Mouse (Mus musculus) limb, embryonic 15.5 days (tissue): ENCODE data around the gene Pde2a. TPM values are rescaled to one million over a fixed set of nuclear protein-coding genes. Genes with fewer than 3 reads are reported as not detected.

Source experiments
- ATAC-seq: fragments of 200-750 bp; cut with Nextera tagmentation; 2 replicates; pipeline ENCODE4 v1.8.0; 2017; ENCODE audit warnings: low read depth, moderate TSS enrichment; ENCODE audit not compliant: insufficient number of reproducible peaks, low FRiP score, low TSS enrichment
- H3K27ac ChIP-seq: fragments of 300-500 bp; sonication (generic); 2 replicates; pipeline ENCODE4 v1.5.1; 2015; ENCODE audit warnings: moderate library complexity, mild to moderate bottlenecking, inconsistent platforms
- H3K27me3 ChIP-seq: fragments of 300-500 bp; sonication (generic); 2 replicates; pipeline ENCODE4 v1.6.1; 2015; ENCODE audit warnings: inconsistent platforms
- H3K36me3 ChIP-seq: fragments of 300-500 bp; sonication (generic); 2 replicates; pipeline ENCODE4 v1.6.1; 2015; ENCODE audit warnings: inconsistent platforms
- H3K4me1 ChIP-seq: fragments of 300-500 bp; sonication (generic); 2 replicates; pipeline ENCODE4 v1.6.1; 2015; ENCODE audit warnings: inconsistent platforms
- H3K4me2 ChIP-seq: fragments of 300-500 bp; sonication (generic); 2 replicates; pipeline ENCODE4 v1.6.1; 2015; ENCODE audit warnings: mild to moderate bottlenecking, inconsistent platforms
- H3K4me3 ChIP-seq: fragments of 300-500 bp; sonication (generic); 2 replicates; pipeline ENCODE4 v1.5.1; 2015; ENCODE audit warnings: mild to moderate bottlenecking, inconsistent platforms
- H3K9ac ChIP-seq: fragments of 300-500 bp; sonication (generic); 2 replicates; pipeline ENCODE4 v1.6.1; 2015; ENCODE audit warnings: inconsistent platforms
- H3K9me3 ChIP-seq: fragments of 300-500 bp; sonication (generic); 2 replicates; pipeline ENCODE4 v1.6.1; 2016; ENCODE audit warnings: inconsistent platforms
- WGBS: fragments of 180-500 bp; shearing (Covaris S2); methylation state at CpG from one replicate; pipeline ENCODE4 v1.1.7; 2015; 5-methylcytosine and 5-hydroxymethylcytosine counted together
- polyA plus RNA-seq: library from polyadenylated mRNA; unstranded; fragments of >200 nt; fragmentation: Nextera tagmentation; extraction: Ambion mirVana; gene quantifications from 2 replicates; pipeline ENCODE4 v1.2.1, GENCODE M21; 2015

Gene Pde2a
- polyA plus RNA-seq, 1 experiment from 2014 or later = 14.5 TPM

DNA sequence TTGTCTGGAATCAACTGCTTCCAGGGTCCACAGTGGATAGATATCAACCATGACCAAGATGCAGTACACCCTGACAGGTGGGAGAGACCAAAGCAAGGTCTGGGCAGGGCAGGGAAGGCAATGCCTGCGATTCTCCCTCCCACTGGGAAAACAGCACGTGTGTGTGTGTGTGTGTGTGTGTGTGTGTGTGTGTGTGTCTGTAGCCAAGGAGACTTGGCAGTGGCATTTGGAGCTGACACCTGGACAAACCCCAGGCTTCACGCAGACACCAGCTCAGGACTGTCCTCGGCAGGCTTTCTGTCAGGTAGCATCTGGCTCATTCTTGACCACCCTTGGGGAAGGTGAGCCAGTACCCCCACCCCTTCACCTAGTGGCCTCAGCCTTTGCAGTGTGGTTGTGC, 58.4 kb downstream of the Pde2a start:
- WGBS = 72% methylated on average over 4 of the region's 4 CpGs
- ATAC-seq = no peak
- no peaks in the 10 kb centered on the region for H3K9me3 ChIP-seq

DNA sequence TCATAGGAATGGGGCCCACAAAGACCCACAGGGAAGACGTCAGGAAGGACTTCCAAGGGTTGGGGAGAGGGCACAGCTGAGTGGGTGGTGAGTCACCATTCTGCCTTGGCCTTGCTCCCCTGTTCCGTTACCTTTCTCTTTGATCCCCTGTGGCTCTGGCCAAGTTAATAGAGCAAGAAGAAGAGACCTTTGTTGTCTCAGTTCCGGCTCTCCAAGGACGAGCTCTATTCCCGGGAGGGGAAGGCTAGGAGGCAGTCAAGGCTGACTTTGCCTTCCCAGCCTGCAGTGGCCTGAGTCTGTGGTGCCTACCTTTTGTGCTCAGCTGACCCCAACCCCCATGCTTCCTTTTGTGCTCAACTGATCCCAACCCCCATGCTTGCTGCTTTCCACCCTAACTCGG, 59.2 kb downstream of the Pde2a start:
- Histone ChIP-seq H3K36me3 (no peaks in the 10 kb centered on the region), H3K4me1 (peaks cover 5% of the 10 kb centered on the region; the same call in 1 of the 2 replicates), H3K27ac (no peak overlapping the region), H3K4me2 (no peak overlapping the region), H3K9me3 (no peaks in the 10 kb centered on the region), H3K9ac (no peak overlapping the region), H3K4me3 (no peak overlapping the region), H3K27me3 (no peaks in the 10 kb centered on the region)
- WGBS = 54% methylated on average over 6 of the region's 6 CpGs
- no peak for ATAC-seq

More for the DNA sequence above, 58.4 kb downstream of the Pde2a start:
- peaks cover 5% of the 10 kb centered on the region; the same call in 1 of the 2 replicates for H3K4me1 ChIP-seq
- no peaks in the 10 kb centered on the region for H3K36me3 ChIP-seq
- H3K4me3 ChIP-seq = no peak overlapping the region
- H3K4me2 ChIP-seq = no peak overlapping the region
- no peak overlapping the region for H3K9ac ChIP-seq
- H3K27ac ChIP-seq = no peak overlapping the region
- no peaks in the 10 kb centered on the region for H3K27me3 ChIP-seq

DNA sequence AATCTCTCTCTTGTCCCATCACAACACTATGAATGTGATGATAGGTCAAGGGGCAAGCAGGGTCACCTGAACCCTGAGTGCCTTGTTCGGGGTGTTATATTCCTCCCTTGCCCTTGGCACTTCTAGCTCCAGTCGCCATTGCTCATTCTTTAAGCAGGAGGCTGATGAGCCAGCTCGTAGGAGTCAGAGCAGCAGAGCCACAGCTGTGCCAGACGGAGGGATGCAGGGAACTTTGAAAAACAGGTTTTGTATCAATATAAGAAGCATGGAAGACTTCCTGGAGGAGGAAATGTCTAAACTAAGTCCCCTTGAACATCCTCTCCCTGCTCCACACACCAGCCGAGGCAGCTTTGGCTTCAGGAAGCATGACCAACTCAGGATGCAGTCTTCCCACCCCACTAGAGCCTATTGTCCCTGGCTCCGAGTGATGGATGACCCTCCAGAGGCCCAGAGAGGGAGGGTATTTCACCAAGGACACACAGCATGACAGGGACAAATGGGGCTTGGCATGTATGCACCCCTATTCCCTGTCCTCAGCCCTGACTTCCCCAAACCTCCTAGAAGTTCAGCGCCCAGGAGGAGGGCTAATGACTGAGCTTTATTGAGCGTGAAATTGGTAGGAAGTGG, 60.5 kb downstream of the Pde2a start:
- H3K9me3 ChIP-seq = no peaks in the 10 kb centered on the region
- no peak overlapping the region for H3K9ac ChIP-seq
- ATAC-seq = no peak
- 44% methylated on average over 8 of the region's 8 CpGs for WGBS
- no peaks in the 10 kb centered on the region for H3K27me3 ChIP-seq
- H3K4me3 ChIP-seq = no peak overlapping the region
- H3K4me2 ChIP-seq = no peak overlapping the region
- H3K4me1 ChIP-seq = peaks cover 5% of the 10 kb centered on the region; the same call in 1 of the 2 replicates
- H3K36me3 ChIP-seq = no peaks in the 10 kb centered on the region
- no peak overlapping the region for H3K27ac ChIP-seq

DNA sequence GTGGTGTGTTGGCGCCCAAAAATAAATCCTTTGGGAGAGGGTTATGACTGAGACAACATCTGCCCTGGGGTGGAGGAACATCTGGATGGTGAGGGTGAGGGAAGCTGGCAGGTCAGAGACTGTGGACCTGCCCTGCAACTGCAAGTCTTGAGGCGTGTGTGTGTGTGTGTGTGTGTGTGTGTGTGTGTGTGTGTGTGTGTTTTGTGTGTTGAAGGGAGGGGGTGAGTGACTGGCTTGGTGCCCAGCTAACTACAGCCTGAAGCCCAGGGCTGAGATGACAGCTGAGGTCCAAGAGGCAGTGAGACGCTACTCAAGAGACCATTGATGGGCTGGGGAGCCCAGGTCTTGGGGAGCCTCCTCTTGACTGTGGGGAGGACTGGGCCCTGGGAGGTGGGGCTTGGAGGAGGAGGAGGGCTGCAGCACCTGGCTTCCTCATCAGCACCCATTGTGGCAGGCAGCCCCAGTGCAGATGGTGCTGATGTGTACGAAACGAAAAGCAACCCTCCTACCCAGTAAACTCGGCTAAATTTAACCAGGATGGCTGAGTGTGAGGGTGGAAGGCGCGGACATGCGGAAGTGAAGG, 61.1 kb downstream of the Pde2a start:
- Histone ChIP-seq H3K9me3 (no peaks in the 10 kb centered on the region), H3K4me2 (no peak overlapping the region), H3K4me3 (no peak overlapping the region), H3K27ac (no peak overlapping the region), H3K4me1 (peaks cover 5% of the 10 kb centered on the region; the same call in 1 of the 2 replicates), H3K27me3 (no peaks in the 10 kb centered on the region), H3K9ac (no peak overlapping the region), H3K36me3 (no peaks in the 10 kb centered on the region)
- ATAC-seq = no peak
- 53% methylated on average over 9 of the region's 9 CpGs for WGBS

DNA sequence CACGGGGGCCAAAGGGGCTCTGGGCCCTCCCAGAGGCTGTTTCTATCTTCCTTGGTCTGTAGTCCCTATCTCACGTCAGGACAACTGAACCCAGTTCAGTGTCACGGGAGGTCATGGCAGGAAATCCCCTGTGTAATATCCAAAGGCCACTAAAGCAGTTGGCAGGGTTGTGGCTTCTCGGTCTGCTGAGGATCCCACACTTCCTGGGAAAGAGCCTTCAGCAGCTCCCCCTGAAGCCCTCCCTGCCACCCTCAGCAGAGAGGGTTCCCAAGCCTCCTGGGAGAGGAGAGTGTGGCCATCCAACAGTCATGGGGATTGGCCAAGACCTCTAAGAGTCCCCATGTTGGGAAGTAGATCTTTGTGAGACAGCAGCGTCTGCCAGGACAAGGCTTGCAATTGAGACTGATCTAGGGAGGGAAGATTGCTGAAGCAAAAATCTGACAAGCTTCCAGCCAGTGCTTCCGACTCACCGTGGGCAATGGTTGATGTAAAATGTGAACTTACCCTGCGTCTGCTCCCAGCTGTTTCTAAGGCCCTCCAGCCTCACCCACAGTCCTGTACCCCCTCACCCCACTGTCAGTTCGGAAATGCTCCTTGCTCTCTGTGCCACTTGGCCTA, 62.1 kb downstream of the Pde2a start:
- 69% methylated on average over 9 of the region's 9 CpGs for WGBS
- no peaks in the 10 kb centered on the region for H3K27me3 ChIP-seq
- no peak overlapping the region for H3K9ac ChIP-seq
- H3K9me3 ChIP-seq = no peaks in the 10 kb centered on the region
- H3K4me2 ChIP-seq = no peak overlapping the region
- peaks cover 5% of the 10 kb centered on the region; the same call in 1 of the 2 replicates for H3K4me1 ChIP-seq
- no peak overlapping the region for H3K27ac ChIP-seq
- no peaks in the 10 kb centered on the region for H3K36me3 ChIP-seq
- H3K4me3 ChIP-seq = no peak overlapping the region
- ATAC-seq = no peak

DNA sequence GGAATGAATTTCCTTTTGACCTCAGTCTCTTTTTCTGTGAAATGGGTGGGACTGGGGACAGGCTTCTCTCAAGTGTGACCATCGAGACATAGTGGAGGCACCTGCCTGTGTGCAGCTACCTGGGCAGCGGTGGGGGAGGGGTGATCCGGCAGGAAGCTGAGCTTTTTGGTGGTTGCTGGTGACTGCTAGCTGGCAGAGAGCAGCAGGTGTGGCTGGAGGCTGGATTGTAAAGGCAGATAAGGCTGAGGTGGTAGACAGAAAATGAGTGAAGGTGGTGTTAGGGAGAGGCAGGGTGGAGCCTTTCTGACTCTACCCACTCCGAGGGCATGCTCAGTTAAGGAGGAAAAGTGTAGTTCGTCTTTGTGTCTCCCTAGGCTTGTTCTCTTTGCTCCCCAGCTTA, 65.6 kb downstream of the Pde2a start:
- no peaks in the 10 kb centered on the region for H3K27me3 ChIP-seq
- no peak for ATAC-seq

DNA sequence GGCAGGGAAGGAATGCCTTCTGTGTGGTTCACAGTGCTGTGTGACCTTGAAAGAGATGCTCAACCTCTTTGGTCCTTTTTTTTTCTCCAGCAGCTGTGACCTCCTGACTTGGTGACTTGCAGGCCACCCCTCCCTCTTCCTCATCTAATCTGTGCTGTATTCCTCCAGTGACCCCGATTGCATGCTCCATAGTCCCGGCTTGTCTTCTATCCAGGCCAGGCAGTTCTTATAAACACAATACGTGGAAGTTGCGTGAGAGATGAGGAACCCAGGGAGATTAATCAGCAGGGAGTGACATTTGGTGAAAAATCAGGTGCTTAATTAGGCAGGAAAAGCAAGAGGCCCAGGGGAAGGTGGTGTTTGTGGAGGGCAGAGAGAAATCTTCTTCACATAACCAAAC, 69.5 kb downstream of the Pde2a start:
- Histone ChIP-seq H3K4me3 (no peak overlapping the region), H3K4me2 (no peak overlapping the region), H3K36me3 (no peaks in the 10 kb centered on the region; the same call in 1 of the 2 replicates), H3K9me3 (no peaks in the 10 kb centered on the region), H3K4me1 (no peaks in the 10 kb centered on the region), H3K27me3 (no peaks in the 10 kb centered on the region), H3K9ac (no peak overlapping the region), H3K27ac (no peak overlapping the region)
- no peak for ATAC-seq
- 60% methylated on average over 4 of the region's 4 CpGs for WGBS

More for the DNA sequence above, 65.6 kb downstream of the Pde2a start:
- Histone ChIP-seq H3K4me3 (no peak overlapping the region), H3K9me3 (no peaks in the 10 kb centered on the region), H3K4me2 (no peak overlapping the region), H3K36me3 (no peaks in the 10 kb centered on the region), H3K9ac (no peak overlapping the region), H3K4me1 (peaks cover 5% of the 10 kb centered on the region; the same call in 1 of the 2 replicates), H3K27ac (no peak overlapping the region)
- WGBS = 72% methylated on average over 5 of the region's 5 CpGs

DNA sequence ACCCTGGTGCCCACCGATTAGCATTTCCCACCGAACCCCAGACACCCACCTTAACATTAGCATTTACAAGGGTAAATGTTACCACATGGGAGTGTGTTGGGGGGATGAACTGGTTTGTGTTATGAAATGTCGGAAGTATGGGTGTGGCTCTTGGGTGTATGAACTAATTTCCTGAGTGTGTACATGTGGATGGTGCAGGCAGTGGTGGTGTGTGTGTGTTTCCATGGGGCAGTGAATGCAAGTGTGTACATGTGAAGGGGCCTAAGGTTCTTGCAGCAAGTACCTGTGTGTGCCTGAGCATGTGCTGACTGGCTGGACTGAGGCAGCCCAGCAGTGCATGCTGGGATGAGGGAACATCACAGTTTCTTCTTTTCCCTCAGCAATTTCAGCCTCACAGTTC, 76.9 kb downstream of the Pde2a start:
- peaks cover 18% of the 10 kb centered on the region; the same call in 1 of the 2 replicates for H3K27me3 ChIP-seq
- no peaks in the 10 kb centered on the region for H3K9me3 ChIP-seq
- WGBS = 66% methylated on average over 3 of the region's 3 CpGs
- no peak overlapping the region for H3K4me2 ChIP-seq
- no peak overlapping the region for H3K4me3 ChIP-seq
- no peaks in the 10 kb centered on the region for H3K4me1 ChIP-seq
- no peak for ATAC-seq
- no peaks in the 10 kb centered on the region; the same call in 1 of the 2 replicates for H3K36me3 ChIP-seq
- H3K27ac ChIP-seq = no peak overlapping the region
- no peak overlapping the region for H3K9ac ChIP-seq

DNA sequence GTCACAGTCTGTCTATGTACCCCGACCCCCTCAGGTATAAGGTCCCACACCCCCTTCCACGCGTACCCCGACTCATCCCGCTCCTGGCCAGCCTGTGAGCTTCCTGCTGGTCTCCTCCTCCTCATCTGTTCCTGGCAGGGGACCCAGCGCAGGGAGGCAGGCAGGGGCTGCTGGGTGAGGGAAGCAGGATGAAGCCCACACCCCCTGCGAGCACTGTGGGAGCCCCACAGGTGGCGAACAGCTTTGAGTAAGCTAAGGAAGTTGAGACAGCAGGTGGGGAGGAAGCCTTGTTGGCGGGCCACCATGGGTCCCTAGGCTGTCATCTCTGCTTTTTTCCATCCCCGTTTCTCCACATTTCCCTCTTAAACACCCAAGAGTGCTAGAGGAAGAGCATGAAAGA, 77.8 kb downstream of the Pde2a start:
- no peaks in the 10 kb centered on the region for H3K9me3 ChIP-seq
- H3K4me3 ChIP-seq = no peak overlapping the region
- no peak overlapping the region for H3K9ac ChIP-seq
- no peak overlapping the region for H3K27ac ChIP-seq
- H3K4me1 ChIP-seq = 0 out of 2 replicates have a peak, but pooled peaks cover 3% of the 10 kb centered on the region
- WGBS = 41% methylated on average over 10 of the region's 10 CpGs
- H3K36me3 ChIP-seq = no peaks in the 10 kb centered on the region; the same call in 1 of the 2 replicates
- H3K27me3 ChIP-seq = peaks cover 25% of the 10 kb centered on the region
- H3K4me2 ChIP-seq = no peak overlapping the region
- no peak for ATAC-seq

DNA sequence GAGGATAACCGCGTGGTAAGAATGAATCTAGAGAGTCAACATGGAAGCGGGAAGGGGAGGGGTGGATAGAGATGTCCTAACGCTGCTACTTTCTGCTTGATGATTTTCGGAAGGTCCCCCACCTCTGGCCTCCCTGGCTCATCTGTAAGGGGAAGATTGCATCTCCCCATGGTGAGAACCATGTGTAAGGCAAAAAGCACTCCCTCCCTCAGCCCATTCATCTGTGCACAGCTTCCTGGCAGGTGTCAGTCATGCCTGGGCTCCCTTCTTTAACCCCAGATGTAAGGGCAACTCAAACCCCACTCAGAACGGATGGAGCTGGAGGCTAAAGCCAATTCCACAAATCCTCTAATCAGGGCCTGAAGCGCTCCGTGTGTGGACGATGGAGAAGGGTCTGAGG, 78.2 kb downstream of the Pde2a start:
- H3K4me1 ChIP-seq = peaks cover 8% of the 10 kb centered on the region; the same call in 1 of the 2 replicates
- H3K9ac ChIP-seq = no peak overlapping the region
- no peaks in the 10 kb centered on the region for H3K9me3 ChIP-seq
- no peak overlapping the region for H3K27ac ChIP-seq
- WGBS = 73% methylated on average over 9 of the region's 9 CpGs
- peaks cover 30% of the 10 kb centered on the region for H3K27me3 ChIP-seq
- no peak overlapping the region for H3K4me3 ChIP-seq
- H3K36me3 ChIP-seq = no peaks in the 10 kb centered on the region
- ATAC-seq = no peak
- H3K4me2 ChIP-seq = no peak overlapping the region

DNA sequence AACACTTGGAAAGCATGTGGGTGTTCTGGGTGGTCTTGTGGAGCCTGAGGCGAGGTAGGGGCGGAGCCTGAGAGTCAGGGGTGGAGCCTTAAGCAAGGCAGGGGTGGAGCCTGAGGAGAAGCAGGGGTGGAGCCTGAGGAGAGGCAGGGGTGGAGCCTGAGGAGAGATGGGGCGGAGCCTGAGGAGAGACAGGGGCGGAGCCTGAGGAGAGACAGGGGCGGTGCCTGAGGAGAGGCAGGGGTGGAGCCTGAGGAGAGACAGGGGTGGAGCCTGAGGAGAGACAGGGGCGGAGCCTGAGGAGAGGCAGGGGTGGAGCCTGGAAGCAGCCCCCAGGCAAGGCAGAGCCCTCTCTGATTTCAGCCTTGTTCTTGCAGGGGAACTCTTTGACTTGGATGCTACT, 79.7 kb downstream of the Pde2a start:
- 77% methylated on average over 6 of the region's 6 CpGs for whole genome bisulfite sequencing
- Histone ChIP-seq H3K27ac (no peak overlapping the region), H3K9ac (no peak overlapping the region), H3K4me1 (peaks cover 9% of the 10 kb centered on the region; the same call in 1 of the 2 replicates), H3K4me3 (no peak overlapping the region), H3K27me3 (peaks cover 41% of the 10 kb centered on the region), H3K36me3 (no peaks in the 10 kb centered on the region), H3K9me3 (no peaks in the 10 kb centered on the region), H3K4me2 (no peak overlapping the region)
- ATAC-seq = no peak

DNA sequence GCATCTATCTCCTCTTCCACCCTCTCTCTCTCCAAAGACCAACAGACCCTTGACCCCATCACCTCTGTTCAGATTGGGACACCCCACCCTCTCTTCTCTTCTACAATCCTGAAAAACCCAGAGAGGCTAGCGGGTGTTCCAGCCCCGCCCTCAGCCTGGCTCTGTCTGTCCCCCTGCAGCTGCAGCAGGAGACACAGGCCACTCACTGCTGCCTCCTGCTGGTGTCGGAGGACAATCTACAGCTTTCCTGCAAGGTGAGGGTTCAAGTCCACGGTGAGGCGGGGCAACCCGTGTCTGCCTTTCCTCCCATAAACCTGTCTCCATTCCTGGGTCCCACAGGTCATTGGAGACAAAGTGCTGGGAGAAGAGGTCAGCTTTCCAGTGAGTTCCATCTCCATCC, 80.2 kb downstream of the Pde2a start:
- Histone ChIP-seq H3K4me1 (peaks cover 9% of the 10 kb centered on the region; the same call in 1 of the 2 replicates), H3K36me3 (no peaks in the 10 kb centered on the region), H3K9ac (no peak overlapping the region), H3K9me3 (no peaks in the 10 kb centered on the region), H3K4me3 (no peak overlapping the region), H3K27me3 (peaks cover 41% of the 10 kb centered on the region), H3K4me2 (no peak overlapping the region), H3K27ac (no peak overlapping the region)
- ATAC-seq = no peak
- WGBS = 64% methylated on average over 6 of the region's 6 CpGs
